7 mouse cellular contexts compared by ENCODE assay signal in the genomic region with DNA sequence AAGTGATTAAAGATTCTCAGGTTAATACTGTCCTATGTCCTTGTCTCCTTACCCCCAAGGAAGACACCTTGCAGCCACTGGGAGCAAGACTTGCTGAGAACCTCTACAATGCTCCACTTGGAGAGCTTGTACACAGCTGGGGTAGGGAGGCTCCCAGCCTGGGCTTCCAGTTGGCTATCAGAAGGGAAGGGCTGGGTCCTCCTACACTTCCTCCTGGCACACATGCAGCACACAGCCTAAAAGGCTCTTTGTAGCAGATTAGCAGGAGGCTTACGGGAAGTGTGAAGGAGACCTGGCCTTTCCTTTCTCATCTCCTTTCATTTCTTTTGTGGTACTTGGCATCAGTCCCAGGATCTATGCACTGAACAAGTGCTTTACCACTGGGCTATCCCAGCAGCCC. TPM values are rescaled to one million over a fixed set of nuclear protein-coding genes. Genes with fewer than 3 reads are reported as not detected.
DNase-seq lines count a peak whose midpoint lies in the region; ATAC-seq and TF ChIP-seq lines count a peak whose summit lies in the region.

No protein-coding gene starts in this region.

- H3K4me2 ChIP-seq in heart, embryonic 13.5 days: no peak overlapping the region
- no peak overlapping the region for H3K4me2 ChIP-seq in stomach, postnatal 0 days (replicated peaks; ENCODE audit: low read depth)
- H3K4me2 ChIP-seq in liver, postnatal 0 days (ENCODE audit: low read depth, low read length): no peak overlapping the region

- 30% methylated on average over 1 of the region's 1 CpGs for WGBS in heart, embryonic 13.5 days
- WGBS in stomach, postnatal 0 days: 19% methylated on average over 1 of the region's 1 CpGs
- WGBS in liver, postnatal 0 days (ENCODE audit: insufficient replicate concordance): 45% methylated on average over 1 of the region's 1 CpGs

- H3K9me3 ChIP-seq in heart, embryonic 13.5 days: peaks cover 8% of the 10 kb centered on the region
- H3K9me3 ChIP-seq in stomach, postnatal 0 days (ENCODE audit: control insufficient read depth, low read length): no peaks in the 10 kb centered on the region
- H3K9me3 ChIP-seq in liver, postnatal 0 days (ENCODE audit: low read length): no peaks in the 10 kb centered on the region

- TF ChIP-seq EP300 in stomach, postnatal 0 days (optimal IDR thresholded peaks at IDR 0.05): no peak
- no peak for TF ChIP-seq EP300 in liver, postnatal 0 days (IDR thresholded peaks at IDR 0.05; ENCODE audit: low read depth)

- H3K27me3 ChIP-seq in heart, embryonic 13.5 days (replicated peaks): no peaks in the 10 kb centered on the region
- no peaks in the 10 kb centered on the region for H3K27me3 ChIP-seq in stomach, postnatal 0 days (ENCODE audit: control insufficient read depth, insufficient read depth, low read length)
- no peaks in the 10 kb centered on the region for H3K27me3 ChIP-seq in liver, postnatal 0 days (ENCODE audit: insufficient read depth, low read length)

- TF ChIP-seq CTCF in stomach, postnatal 0 days (IDR thresholded peaks at IDR 0.05; ENCODE audit: low read depth): no peak
- TF ChIP-seq CTCF in liver, postnatal 0 days (IDR thresholded peaks at IDR 0.05; ENCODE audit: low read depth): no peak

- peaks cover 8% of the 10 kb centered on the region for H3K4me1 ChIP-seq in heart, embryonic 13.5 days
- H3K4me1 ChIP-seq in stomach, postnatal 0 days (replicated peaks; ENCODE audit: control insufficient read depth, insufficient read depth): no peaks in the 10 kb centered on the region
- no peaks in the 10 kb centered on the region for H3K4me1 ChIP-seq in liver, postnatal 0 days (ENCODE audit: insufficient read depth)

- peak; percentile 63 for ATAC-seq in heart, embryonic 13.5 days (ENCODE audit: extremely low read depth, insufficient number of reproducible peaks, low FRiP score, low TSS enrichment)
- ATAC-seq in stomach, postnatal 0 days (ENCODE audit: low FRiP score, low TSS enrichment): peak; percentile 70
- no peak for ATAC-seq in liver, postnatal 0 days
- no peak for ATAC-seq in frontal cortex, adult (ENCODE audit: low TSS enrichment)

- peak; percentile 32 for DNase-seq in ovary, adult 18-20 months (ENCODE audit: low spot score)
- DNase-seq in ovary, postnatal 10 days (ENCODE audit: low spot score): no peak
- DNase-seq in layer of hippocampus, adult 9-11 months: peak; percentile 39
- DNase-seq in stomach, postnatal 0 days (ENCODE audit: low spot score): peak; percentile 44
- no peak for DNase-seq in liver, postnatal 0 days

- no peak overlapping the region for H3K9ac ChIP-seq in heart, embryonic 13.5 days
- H3K9ac ChIP-seq in stomach, postnatal 0 days (ENCODE audit: low read length): no peak overlapping the region
- no peak overlapping the region for H3K9ac ChIP-seq in liver, postnatal 0 days (replicated peaks)

- H3K4me3 ChIP-seq in heart, embryonic 13.5 days: no peak overlapping the region
- no peak overlapping the region for H3K4me3 ChIP-seq in stomach, postnatal 0 days (ENCODE audit: low read depth, low read length)
- no peak overlapping the region for H3K4me3 ChIP-seq in liver, postnatal 0 days (ENCODE audit: low read depth, low read length)

- H3K27ac ChIP-seq in heart, embryonic 13.5 days (replicated peaks): peak overlapping the region; percentile 63
- no peak overlapping the region for H3K27ac ChIP-seq in stomach, postnatal 0 days (replicated peaks)
- no peak overlapping the region for H3K27ac ChIP-seq in liver, postnatal 0 days (ENCODE audit: low read depth)

- H3K36me3 ChIP-seq in heart, embryonic 13.5 days: no peaks in the 10 kb centered on the region
- H3K36me3 ChIP-seq in stomach, postnatal 0 days (ENCODE audit: control insufficient read depth, insufficient read depth, low read length): no peaks in the 10 kb centered on the region
- H3K36me3 ChIP-seq in liver, postnatal 0 days (replicated peaks; ENCODE audit: insufficient read depth, low read length): no peaks in the 10 kb centered on the region

RNA-seq across cellular contexts. Expression of a gene that starts 14.2 kb away (rescaled TPM):
- polyA plus RNA-seq in heart, embryonic 13.5 days (2015; fragmentation: Nextera tagmentation; extraction: Ambion mirVana): not detected in 2 replicates
- polyA plus RNA-seq in stomach, postnatal 0 days (2015; fragmentation: Nextera tagmentation; extraction: Ambion mirVana): 0.38 and 0.50 TPM in 2 replicates
- not detected in 2 replicates for polyA plus RNA-seq in liver, postnatal 0 days (2015; fragmentation: Nextera tagmentation; extraction: Ambion mirVana)

RNA-seq across cellular contexts. Expression of a gene that starts 17.4 kb away (rescaled TPM):
- polyA plus RNA-seq in heart, embryonic 13.5 days (2015; fragmentation: Nextera tagmentation; extraction: Ambion mirVana): not detected in 2 replicates
- not detected in 2 replicates for polyA plus RNA-seq in stomach, postnatal 0 days (2015; fragmentation: Nextera tagmentation; extraction: Ambion mirVana)
- polyA plus RNA-seq in liver, postnatal 0 days (2015; fragmentation: Nextera tagmentation; extraction: Ambion mirVana): not detected in 2 replicates

RNA-seq across cellular contexts. Expression of a gene that starts 20.0 kb away (rescaled TPM):
- polyA plus RNA-seq in heart, embryonic 13.5 days (2015; fragmentation: Nextera tagmentation; extraction: Ambion mirVana): not detected in 2 replicates
- polyA plus RNA-seq in stomach, postnatal 0 days (2015; fragmentation: Nextera tagmentation; extraction: Ambion mirVana): not detected in 2 replicates
- polyA plus RNA-seq in liver, postnatal 0 days (2015; fragmentation: Nextera tagmentation; extraction: Ambion mirVana): not detected in 2 replicates

RNA-seq across cellular contexts. Expression of a gene that starts 48.6 kb away (rescaled TPM):
- polyA plus RNA-seq in heart, embryonic 13.5 days (2015; fragmentation: Nextera tagmentation; extraction: Ambion mirVana): 0.16 TPM in 1 of 2 replicates, not detected in the other
- 0.28 and 0.34 TPM in 2 replicates for polyA plus RNA-seq in stomach, postnatal 0 days (2015; fragmentation: Nextera tagmentation; extraction: Ambion mirVana)
- polyA plus RNA-seq in liver, postnatal 0 days (2015; fragmentation: Nextera tagmentation; extraction: Ambion mirVana): not detected in 2 replicates

Comparison
In these comparisons a context has a peak if more than half of its experiments do, and no peak if none do; other contexts are left out.
1. DNase-seq: peak in ovary, adult 18-20 months (single experiment), layer of hippocampus, adult 9-11 months (single experiment) and stomach, postnatal 0 days (single experiment); none in ovary, postnatal 10 days (single experiment) and liver, postnatal 0 days (single experiment).
2. ATAC-seq: peak in heart, embryonic 13.5 days (single experiment) and stomach, postnatal 0 days (single experiment); none in liver, postnatal 0 days (single experiment) and frontal cortex, adult (single experiment).